Mouse (Mus musculus) inflammation-experienced regulatory T-cells, adult 6 months (primary cell): ENCODE results near the gene Ptpn6. TPM values are rescaled to one million over a fixed set of nuclear protein-coding genes. Genes with fewer than 3 reads are reported as not detected.

Experiments used
- ATAC-seq: one replicate; pipeline ENCODE4 v1.8.0; 2017
- polyA plus RNA-seq, 3 experiments: library from polyadenylated mRNA; unstranded; fragments of 100-300 nt; shearing (Covaris generic); gene quantifications; one replicate each; pipeline ENCODE4 v1.2.1; 2017

Gene Ptpn6
- polyA plus RNA-seq, 3 experiments from 2014 or later = 143 to 191 (median 176) TPM

DNA sequence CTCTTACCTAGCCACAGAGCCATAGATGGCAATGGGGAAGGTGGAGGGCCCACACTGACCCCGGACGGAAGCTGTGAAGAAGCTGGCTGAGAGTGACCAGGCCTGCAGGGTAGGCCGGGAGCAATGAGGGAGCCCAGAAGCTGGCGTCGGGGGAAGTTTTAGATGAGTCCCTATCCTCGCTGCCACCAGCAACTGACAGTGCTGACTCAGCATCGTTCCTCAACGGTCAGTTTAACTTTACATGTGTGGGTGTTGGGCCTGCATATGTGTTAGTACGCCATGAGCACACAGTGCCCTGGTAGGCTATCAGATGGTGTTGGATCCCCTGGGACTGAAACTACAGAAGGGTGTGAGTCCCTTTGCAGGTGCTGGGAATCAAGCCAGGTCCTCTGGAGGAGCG is 14.0 kb downstream of the Ptpn6 start:
- no peak for ATAC-seq

GRCm38 (mm10) chr6:124723541-124723940 is 15.0 kb downstream of the Ptpn6 start:
- ATAC-seq = peak; percentile 80

GRCm38 (mm10) chr6:124722876-124723473 is 15.5 kb downstream of the Ptpn6 start:
- peak; percentile 17 for ATAC-seq

GRCm38 (mm10) chr6:124720904-124721303 is 17.6 kb downstream of the Ptpn6 start:
- no peak for ATAC-seq

GRCm38 (mm10) chr6:124719354-124719978 is 19.0 kb downstream of the Ptpn6 start:
- no peak for ATAC-seq

GRCm38 (mm10) chr6:124718703-124719102 is 19.8 kb downstream of the Ptpn6 start:
- no peak for ATAC-seq

DNA sequence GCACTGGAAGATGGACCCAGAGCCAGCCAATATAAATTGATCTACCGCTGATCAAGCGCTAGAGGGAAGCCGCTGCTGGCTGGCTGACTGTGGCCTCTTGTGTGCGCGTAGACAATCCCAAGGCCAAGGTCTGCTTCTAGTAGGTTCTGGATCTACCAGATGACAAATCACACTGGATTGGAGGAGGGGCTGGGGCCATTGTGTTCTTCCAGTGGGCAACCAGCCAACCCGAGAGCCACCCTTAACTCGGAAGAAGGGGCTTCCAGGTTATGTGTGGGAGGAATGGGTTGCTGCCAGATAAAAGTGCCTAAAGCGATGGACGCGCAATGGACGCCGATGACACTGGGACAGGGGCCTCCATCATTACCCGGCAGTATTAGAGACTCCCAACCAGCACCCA is 20.5 kb downstream of the Ptpn6 start:
- no peak for ATAC-seq

- ATAC-seq = no peak
Measured at GRCm38 (mm10) chr6:124716864-124717490, 21.5 kb downstream of the Ptpn6 start.

DNA sequence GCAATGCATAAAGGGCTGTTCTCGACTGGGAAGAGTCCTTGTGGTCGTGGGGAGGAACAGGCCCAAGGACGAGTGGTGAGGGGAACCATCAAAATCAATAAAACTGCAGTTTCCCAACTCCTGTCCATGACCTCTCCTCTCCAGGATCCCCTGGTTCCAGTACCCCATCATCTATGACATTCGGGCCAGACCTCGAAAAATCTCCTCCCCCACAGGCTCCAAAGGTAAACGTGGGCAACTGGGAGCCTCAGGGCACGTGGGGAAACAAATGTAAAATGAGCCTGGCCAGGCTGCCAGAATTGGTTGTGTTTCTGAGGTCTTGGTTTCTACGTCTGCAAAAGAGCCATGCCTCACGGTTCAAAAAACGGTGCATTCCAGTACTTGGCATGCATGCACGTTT is 25.6 kb downstream of the Ptpn6 start:
- ATAC-seq = no peak

GRCm38 (mm10) chr6:124711824-124712782 is 26.4 kb downstream of the Ptpn6 start, which contains the start of the genes Emg1 and Phb2:
TSS of gene Emg1 (minus strand) at chr6:124712178.
TSS of gene Phb2 (plus strand) at chr6:124712336.
- peak; percentile 93 for ATAC-seq

DNA sequence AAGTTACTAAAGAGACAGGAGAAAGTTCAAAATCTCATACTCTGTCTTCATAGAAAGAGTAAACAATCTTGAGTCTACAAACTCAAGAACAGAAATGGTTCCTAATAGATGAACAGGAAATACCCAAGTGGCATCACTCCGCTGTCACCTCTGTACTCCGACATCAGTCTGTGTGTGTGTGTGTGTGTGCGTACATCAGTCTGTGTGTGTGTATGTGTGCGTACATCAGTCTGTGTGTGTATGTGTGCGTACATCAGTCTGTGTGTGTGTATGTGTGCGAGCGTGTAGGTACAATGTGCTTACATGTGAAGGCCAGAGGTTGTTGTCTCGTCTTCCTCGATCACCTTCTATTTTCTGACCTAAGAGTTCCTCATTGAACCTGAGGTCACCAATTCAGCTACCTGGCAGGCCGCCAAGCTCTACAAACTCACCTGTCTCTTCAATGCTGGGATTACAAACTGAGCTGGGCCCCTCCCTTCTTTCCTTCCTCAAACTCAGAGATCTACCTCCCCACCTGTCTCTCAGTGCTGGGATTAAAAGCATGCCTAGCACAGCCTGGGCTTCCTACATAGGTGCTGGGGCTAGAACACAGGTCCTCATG is 30.1 kb downstream of the Ptpn6 start:
- ATAC-seq = no peak

DNA sequence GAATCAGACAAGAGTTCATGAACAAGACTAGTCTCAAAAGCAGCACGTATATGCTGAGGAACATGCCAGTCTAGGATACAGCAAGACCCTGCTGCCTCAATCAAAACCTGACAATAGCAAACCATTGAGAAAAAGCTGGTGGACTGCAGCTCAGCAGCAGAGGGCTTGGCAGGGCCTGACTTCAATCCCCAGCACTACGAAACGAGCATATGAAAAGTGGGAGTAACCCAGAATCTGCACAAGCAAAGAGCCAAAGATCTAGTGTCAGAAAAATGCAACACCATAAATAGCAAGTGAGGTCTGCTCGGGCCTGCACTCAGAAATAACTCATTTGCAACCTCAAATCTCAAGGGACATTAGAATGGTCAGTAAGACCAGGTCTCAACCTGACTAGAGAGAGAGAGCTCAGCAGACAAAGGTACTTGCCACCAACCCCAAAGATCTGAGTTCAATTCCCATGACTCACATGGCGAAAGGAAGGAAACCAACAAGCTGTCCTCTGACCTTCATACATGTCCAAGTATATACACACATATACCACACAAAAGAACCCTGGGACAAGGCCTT is 32.4 kb downstream of the Ptpn6 start:
- no peak for ATAC-seq

DNA sequence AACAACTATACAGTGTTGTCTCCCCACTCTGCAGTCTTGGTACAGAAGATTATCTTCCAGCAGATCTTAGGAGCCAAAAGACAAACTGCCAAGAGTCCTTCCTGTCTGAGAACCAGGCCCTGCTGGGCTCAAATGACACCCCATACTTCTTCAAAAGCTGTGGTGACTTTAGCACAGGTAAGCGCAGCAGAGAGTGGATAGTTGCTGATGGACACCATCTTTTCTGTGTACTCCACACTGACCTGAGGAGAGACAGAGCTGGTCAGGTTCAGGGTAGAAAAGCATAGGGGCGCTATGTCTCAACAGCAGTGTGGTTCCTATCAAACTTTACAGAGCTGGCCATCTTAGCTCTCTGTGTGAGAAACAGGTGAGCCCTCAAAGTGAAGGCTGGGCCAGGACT is 34.1 kb downstream of the Ptpn6 start:
- ATAC-seq = no peak

DNA sequence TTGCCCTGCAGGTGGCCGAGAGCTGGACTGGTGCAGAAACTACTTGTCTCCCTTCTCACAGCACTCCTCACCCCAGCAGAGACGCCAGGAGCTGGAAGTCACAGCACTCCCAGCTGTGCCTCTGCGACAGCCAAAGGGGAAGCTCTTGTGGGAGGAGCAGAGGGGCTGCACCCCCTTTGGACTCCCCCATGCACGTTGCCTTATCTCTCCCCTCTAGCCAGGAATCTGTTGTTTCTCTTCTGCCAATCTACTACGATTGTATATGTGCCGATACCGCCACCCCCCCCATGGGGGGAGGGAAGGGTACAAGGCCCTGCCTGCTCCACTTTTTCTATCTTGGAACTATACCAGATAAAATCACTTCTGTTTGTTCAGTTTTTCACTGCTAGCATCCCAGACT is 34.7 kb downstream of the Ptpn6 start:
- ATAC-seq = no peak

DNA sequence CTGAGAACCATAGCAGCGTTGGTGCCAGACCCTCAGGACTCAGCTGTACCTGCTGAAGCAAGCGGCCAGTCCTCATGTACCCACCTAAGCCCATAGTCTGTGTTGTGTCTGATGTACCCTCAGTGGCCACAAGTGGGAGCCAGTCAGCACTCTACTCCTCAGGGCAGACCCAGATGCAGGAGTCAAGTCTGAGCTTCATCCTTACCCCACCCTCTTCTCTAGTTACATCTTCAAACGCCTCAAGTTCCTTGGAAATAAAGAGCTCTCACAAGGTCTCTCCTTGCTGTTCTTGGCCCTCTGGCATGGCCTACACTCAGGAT is 35.8 kb downstream of the Ptpn6 start:
- ATAC-seq = peak; percentile 88

DNA sequence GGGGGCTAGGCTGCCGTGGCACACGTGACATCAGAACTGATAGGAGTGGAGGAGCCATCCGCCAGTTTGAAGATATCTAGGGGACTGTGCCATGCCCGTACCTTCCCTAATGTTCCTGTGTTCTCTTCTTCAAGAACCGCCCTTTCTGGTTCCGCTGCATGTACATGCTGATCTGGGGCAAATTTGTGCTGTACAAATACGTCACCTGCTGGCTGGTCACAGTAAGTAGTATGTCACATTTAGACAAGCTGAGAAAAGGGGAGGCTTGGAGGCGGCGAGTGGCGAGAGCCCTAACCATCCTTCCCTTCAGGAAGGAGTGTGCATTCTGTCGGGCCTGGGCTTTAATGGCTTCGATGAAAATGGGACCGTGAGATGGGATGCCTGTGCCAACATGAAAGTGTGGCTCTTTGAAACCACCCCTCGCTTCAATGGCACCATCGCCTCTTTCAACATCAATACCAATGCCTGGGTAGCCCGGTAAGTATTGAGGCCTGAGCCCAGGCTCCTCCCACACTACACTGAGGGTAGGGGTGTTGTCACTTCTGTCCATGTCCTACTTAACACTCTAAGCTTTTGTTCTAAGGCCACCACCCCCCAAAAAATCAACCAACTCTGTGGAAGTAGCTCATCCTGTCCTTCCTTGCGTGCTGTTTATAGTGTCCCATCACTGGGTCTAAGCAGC is 36.3 kb downstream of the Ptpn6 start:
- ATAC-seq = no peak

DNA sequence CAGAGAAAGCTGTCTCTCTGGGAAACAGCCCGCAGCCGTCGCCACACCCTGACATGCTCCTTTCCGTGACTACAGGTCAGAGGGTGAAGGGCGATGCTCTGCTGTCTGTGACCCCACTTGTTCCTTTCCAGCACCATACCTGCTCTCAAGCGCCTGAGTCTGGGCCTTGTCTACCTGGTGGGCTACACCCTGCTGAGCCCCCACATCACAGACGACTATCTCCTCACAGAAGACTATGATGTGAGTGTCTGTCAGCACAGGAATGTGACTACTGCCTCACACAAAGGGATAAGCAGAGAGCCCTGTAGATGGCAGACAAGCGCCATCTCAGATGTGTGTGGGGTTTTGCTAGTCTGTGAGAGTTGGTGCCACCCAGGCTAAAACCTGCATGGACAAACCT is 37.2 kb downstream of the Ptpn6 start:
- ATAC-seq = no peak

DNA sequence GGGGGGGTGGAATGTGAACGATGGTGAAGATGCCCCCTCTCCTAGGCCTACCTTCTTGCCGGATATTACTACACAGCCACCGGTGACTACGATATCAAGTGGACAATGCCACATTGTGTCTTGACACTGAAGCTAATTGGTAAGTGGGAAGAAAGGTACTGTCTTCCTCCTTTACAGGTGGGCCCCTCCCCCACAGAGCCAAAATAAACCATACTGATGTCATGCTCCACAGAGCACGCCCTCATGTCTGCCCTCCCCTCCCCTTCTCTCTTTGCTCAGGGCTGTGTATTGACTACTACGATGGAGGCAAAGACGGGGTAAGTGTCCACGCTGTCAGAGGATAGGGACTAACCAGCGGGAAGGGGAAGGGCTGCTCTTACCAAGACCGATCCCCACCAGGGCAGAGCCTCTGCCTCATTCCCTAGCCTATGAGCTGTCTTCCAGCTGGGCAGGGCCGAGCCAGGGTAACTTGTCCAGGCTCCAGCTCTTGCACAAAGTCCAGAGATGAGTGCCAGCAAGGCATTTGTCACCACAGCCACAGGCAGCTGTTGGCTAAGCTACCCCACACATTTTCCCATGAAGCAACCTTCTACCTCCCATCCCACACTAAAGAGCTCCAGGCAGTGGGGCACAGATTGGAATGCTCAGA is 38.4 kb downstream of the Ptpn6 start:
- no peak for ATAC-seq

GRCm38 (mm10) chr6:124699366-124699765 is 39.1 kb downstream of the Ptpn6 start:
- ATAC-seq = no peak

GRCm38 (mm10) chr6:124698751-124699150 is 39.8 kb downstream of the Ptpn6 start:
- no peak for ATAC-seq
